Mouse (Mus musculus) ovary, adult 18-20 months (tissue): ENCODE results near the gene Ppp5c.

Source experiments
- DNase-seq: peaks from one replicate; pipeline ENCODE4 v3.0.0; 2022; ENCODE audit warnings: low spot score, mixed read lengths

Ppp5c gene

GRCm38 (mm10) chr7:17054325-17054989 lies 26.7 kb upstream of the Ppp5c start:
- DNase-seq, result no peak

- no peak for DNase-seq
Observed at GRCm38 (mm10) chr7:17050933-17051594, 23.3 kb upstream of the Ppp5c start.

GRCm38 (mm10) chr7:17050491-17050890 lies 22.8 kb upstream of the Ppp5c start:
- no peak for DNase-seq

GRCm38 (mm10) chr7:17048431-17049190 lies 20.9 kb upstream of the Ppp5c start:
- no peak for DNase-seq

- no peak for DNase-seq
Observed at GRCm38 (mm10) chr7:17047041-17047682, 19.4 kb upstream of the Ppp5c start.

GRCm38 (mm10) chr7:17045743-17046142 lies 18.0 kb upstream of the Ppp5c start:
- DNase-seq, result no peak

GRCm38 (mm10) chr7:17039373-17039772 lies 11.6 kb upstream of the Ppp5c start:
- DNase-seq, result no peak

- no peak for DNase-seq
Observed at GRCm38 (mm10) chr7:17038018-17038695, 10.4 kb upstream of the Ppp5c start.

- DNase-seq, result no peak
Observed at GRCm38 (mm10) chr7:17030239-17030638, 2.5 kb upstream of the Ppp5c start.

GRCm38 (mm10) chr7:17028923-17029322 lies 1.2 kb upstream of the Ppp5c start:
- DNase-seq, result no peak

GRCm38 (mm10) chr7:17026710-17027587 lies 775 bp downstream of the Ppp5c start:
- DNase-seq, result no peak

- no peak for DNase-seq
Observed at GRCm38 (mm10) chr7:17025896-17026622, 1.7 kb downstream of the Ppp5c start.

GRCm38 (mm10) chr7:17025505-17025894 lies 2.2 kb downstream of the Ppp5c start:
- no peak for DNase-seq

GRCm38 (mm10) chr7:17024814-17025504 lies 2.8 kb downstream of the Ppp5c start:
- no peak for DNase-seq

GRCm38 (mm10) chr7:17024141-17024540 lies 3.6 kb downstream of the Ppp5c start:
- DNase-seq, result no peak

GRCm38 (mm10) chr7:17023701-17024100 lies 4.0 kb downstream of the Ppp5c start:
- DNase-seq, result no peak

GRCm38 (mm10) chr7:17022176-17022575 lies 5.5 kb downstream of the Ppp5c start:
- no peak for DNase-seq

GRCm38 (mm10) chr7:17019426-17020166 lies 8.1 kb downstream of the Ppp5c start:
- DNase-seq, result no peak

GRCm38 (mm10) chr7:17017921-17018320 lies 9.8 kb downstream of the Ppp5c start:
- no peak for DNase-seq
